Mouse (Mus musculus): ENCODE measurements around the gene Nme7. TPM values are rescaled to one million over a fixed set of nuclear protein-coding genes. Genes with fewer than 3 reads are reported as not detected.

Gene Nme7
- polyA plus RNA-seq, 1 experiment from 2014 or later = 16.1 TPM

- 83% methylated on average over 7 of the region's 7 CpGs for WGBS
- Histone ChIP-seq H3K4me3 (no peak overlapping the region), H3K9ac (no peak overlapping the region), H3K36me3 (peaks cover 45% of the 10 kb centered on the region), H3K9me3 (replicated peaks) (no peaks in the 10 kb centered on the region), H3K4me2 (no peak overlapping the region), H3K27me3 (no peaks in the 10 kb centered on the region), H3K4me1 (replicated peaks) (peaks cover 15% of the 10 kb centered on the region), H3K27ac (no peak overlapping the region)
- ATAC-seq (replicated peaks; ENCODE audit: insufficient number of reproducible peaks, insufficient read depth, low FRiP score, low read depth) = no peak
These were observed 132.8 kb downstream of the Nme7 start for GRCm38 (mm10) chr1:164436749-164437148.

- no peaks in the 10 kb centered on the region for H3K9me3 ChIP-seq (replicated peaks)
- no peak overlapping the region for H3K4me2 ChIP-seq
- 74% methylated on average over 6 of the region's 6 CpGs for WGBS
- no peak overlapping the region for H3K4me3 ChIP-seq
- ATAC-seq (replicated peaks; ENCODE audit: insufficient number of reproducible peaks, insufficient read depth, low FRiP score, low read depth) = no peak
- no peak overlapping the region for H3K27ac ChIP-seq
- H3K36me3 ChIP-seq = peaks cover 75% of the 10 kb centered on the region
- H3K27me3 ChIP-seq = no peaks in the 10 kb centered on the region
- H3K9ac ChIP-seq = no peak overlapping the region
- peaks cover 9% of the 10 kb centered on the region for H3K4me1 ChIP-seq (replicated peaks)
These were observed 136.3 kb downstream of the Nme7 start for GRCm38 (mm10) chr1:164440230-164440629.

- Histone ChIP-seq H3K27ac (0 out of 2 replicates have a peak overlapping the region, but pooled peaks have one; percentile 13), H3K4me2 (no peak overlapping the region), H3K27me3 (no peaks in the 10 kb centered on the region), H3K9me3 (replicated peaks) (no peaks in the 10 kb centered on the region), H3K9ac (no peak overlapping the region), H3K4me1 (replicated peaks) (peaks cover 6% of the 10 kb centered on the region; the same call in 1 of the 2 replicates), H3K36me3 (peaks cover 80% of the 10 kb centered on the region), H3K4me3 (no peak overlapping the region)
- ATAC-seq (replicated peaks; ENCODE audit: insufficient number of reproducible peaks, insufficient read depth, low FRiP score, low read depth) = no peak
- WGBS = 65% methylated on average over 11 of the region's 11 CpGs
These were observed 136.9 kb downstream of the Nme7 start for GRCm38 (mm10) chr1:164440708-164441407.

- H3K9ac ChIP-seq = no peak overlapping the region
- ATAC-seq (replicated peaks; ENCODE audit: insufficient number of reproducible peaks, insufficient read depth, low FRiP score, low read depth) = no peak
- 0 out of 2 replicates have a peak overlapping the region, but pooled peaks have one; percentile 22 for H3K27ac ChIP-seq
- H3K27me3 ChIP-seq = no peaks in the 10 kb centered on the region
- H3K36me3 ChIP-seq = peaks cover 85% of the 10 kb centered on the region
- peaks cover 6% of the 10 kb centered on the region; the same call in 1 of the 2 replicates for H3K4me1 ChIP-seq (replicated peaks)
- no peaks in the 10 kb centered on the region for H3K9me3 ChIP-seq (replicated peaks)
- 46% methylated on average over 18 of the region's 18 CpGs for WGBS
- H3K4me3 ChIP-seq = no peak overlapping the region
- H3K4me2 ChIP-seq = no peak overlapping the region
These were observed 137.6 kb downstream of the Nme7 start for GRCm38 (mm10) chr1:164441408-164441974.

GRCm38 (mm10) chr1:164445620-164446162, 141.8 kb downstream of the Nme7 start:
- no peaks in the 10 kb centered on the region for H3K27me3 ChIP-seq
- H3K4me1 ChIP-seq (replicated peaks) = peaks cover 25% of the 10 kb centered on the region
- no peak overlapping the region for H3K4me2 ChIP-seq
- no peak for ATAC-seq (replicated peaks; ENCODE audit: insufficient number of reproducible peaks, insufficient read depth, low FRiP score, low read depth)
- H3K27ac ChIP-seq = no peak overlapping the region
- H3K4me3 ChIP-seq = no peak overlapping the region
- no peak overlapping the region for H3K9ac ChIP-seq
- peaks cover 75% of the 10 kb centered on the region for H3K36me3 ChIP-seq
- H3K9me3 ChIP-seq (replicated peaks) = no peaks in the 10 kb centered on the region
- 75% methylated on average over 5 of the region's 5 CpGs for WGBS

GRCm38 (mm10) chr1:164446535-164446934, 142.6 kb downstream of the Nme7 start:
- Histone ChIP-seq H3K4me1 (replicated peaks) (peaks cover 33% of the 10 kb centered on the region), H3K4me2 (no peak overlapping the region), H3K36me3 (peaks cover 67% of the 10 kb centered on the region), H3K4me3 (no peak overlapping the region), H3K9ac (no peak overlapping the region), H3K27ac (no peak overlapping the region), H3K9me3 (replicated peaks) (no peaks in the 10 kb centered on the region), H3K27me3 (no peaks in the 10 kb centered on the region)
- 94% methylated on average over 10 of the region's 10 CpGs for WGBS
- ATAC-seq (replicated peaks; ENCODE audit: insufficient number of reproducible peaks, insufficient read depth, low FRiP score, low read depth) = 0 out of 2 replicates have a peak, but pooled peaks have one; percentile 20

GRCm38 (mm10) chr1:164447521-164447920, 143.6 kb downstream of the Nme7 start:
- Histone ChIP-seq H3K4me1 (replicated peaks) (peaks cover 31% of the 10 kb centered on the region), H3K27me3 (no peaks in the 10 kb centered on the region), H3K36me3 (peaks cover 62% of the 10 kb centered on the region), H3K9me3 (replicated peaks) (no peaks in the 10 kb centered on the region), H3K9ac (no peak overlapping the region), H3K4me2 (no peak overlapping the region), H3K4me3 (no peak overlapping the region), H3K27ac (no peak overlapping the region)
- ATAC-seq (replicated peaks; ENCODE audit: insufficient number of reproducible peaks, insufficient read depth, low FRiP score, low read depth) = no peak
- WGBS = 83% methylated on average over 6 of the region's 6 CpGs

- Histone ChIP-seq H3K27ac (no peak overlapping the region), H3K27me3 (no peaks in the 10 kb centered on the region), H3K36me3 (peaks cover 50% of the 10 kb centered on the region; the same call in 1 of the 2 replicates), H3K4me1 (replicated peaks) (peaks cover 52% of the 10 kb centered on the region), H3K4me3 (no peak overlapping the region), H3K9me3 (replicated peaks) (no peaks in the 10 kb centered on the region), H3K9ac (no peak overlapping the region), H3K4me2 (no peak overlapping the region)
- WGBS = 65% methylated on average over 8 of the region's 8 CpGs
- no peak for ATAC-seq (replicated peaks; ENCODE audit: insufficient number of reproducible peaks, insufficient read depth, low FRiP score, low read depth)
These were observed 145.7 kb downstream of the Nme7 start for GRCm38 (mm10) chr1:164449626-164450025.

GRCm38 (mm10) chr1:164450231-164450630, 146.3 kb downstream of the Nme7 start:
- 52% methylated on average over 4 of the region's 4 CpGs for WGBS
- Histone ChIP-seq H3K4me2 (no peak overlapping the region), H3K4me3 (no peak overlapping the region), H3K27me3 (no peaks in the 10 kb centered on the region), H3K36me3 (peaks cover 48% of the 10 kb centered on the region; the same call in 1 of the 2 replicates), H3K4me1 (replicated peaks) (peaks cover 57% of the 10 kb centered on the region), H3K27ac (no peak overlapping the region), H3K9ac (no peak overlapping the region), H3K9me3 (replicated peaks) (no peaks in the 10 kb centered on the region)
- no peak for ATAC-seq (replicated peaks; ENCODE audit: insufficient number of reproducible peaks, insufficient read depth, low FRiP score, low read depth)

- peaks cover 45% of the 10 kb centered on the region; the same call in 1 of the 2 replicates for H3K36me3 ChIP-seq
- peaks cover under 1% of the 10 kb centered on the region; the same call in 1 of the 2 replicates for H3K27me3 ChIP-seq
- no peak overlapping the region for H3K4me3 ChIP-seq
- WGBS = 80% methylated on average over 4 of the region's 4 CpGs
- no peak overlapping the region for H3K27ac ChIP-seq
- ATAC-seq (replicated peaks; ENCODE audit: insufficient number of reproducible peaks, insufficient read depth, low FRiP score, low read depth) = no peak
- no peaks in the 10 kb centered on the region for H3K9me3 ChIP-seq (replicated peaks)
- no peak overlapping the region for H3K4me2 ChIP-seq
- H3K9ac ChIP-seq = no peak overlapping the region
- H3K4me1 ChIP-seq (replicated peaks) = peaks cover 57% of the 10 kb centered on the region
These were observed 146.7 kb downstream of the Nme7 start for GRCm38 (mm10) chr1:164450644-164451043.

GRCm38 (mm10) chr1:164451346-164451745, 147.4 kb downstream of the Nme7 start:
- 55% methylated on average over 5 of the region's 5 CpGs for WGBS
- H3K27ac ChIP-seq = peak overlapping the region; percentile 50
- no peak overlapping the region for H3K9ac ChIP-seq
- peaks cover 57% of the 10 kb centered on the region for H3K4me1 ChIP-seq (replicated peaks)
- peaks cover 39% of the 10 kb centered on the region; the same call in 1 of the 2 replicates for H3K36me3 ChIP-seq
- H3K9me3 ChIP-seq (replicated peaks) = no peaks in the 10 kb centered on the region
- peaks cover 3% of the 10 kb centered on the region; the same call in 1 of the 2 replicates for H3K27me3 ChIP-seq
- no peak overlapping the region for H3K4me2 ChIP-seq
- no peak for ATAC-seq (replicated peaks; ENCODE audit: insufficient number of reproducible peaks, insufficient read depth, low FRiP score, low read depth)
- no peak overlapping the region for H3K4me3 ChIP-seq
